Mouse (Mus musculus): Measurements from ENCODE around the gene Plxnb1. TPM values are rescaled to one million over a fixed set of nuclear protein-coding genes. Genes with fewer than 3 reads are reported as not detected.

Plxnb1 gene
- polyA plus RNA-seq, 1 experiment from 2014 or later = 4.9 TPM

GRCm38 (mm10) chr9:109055271-109056030 lies 39.7 kb upstream of the Plxnb1 start:
- peak overlapping the region; percentile 50 for H3K9ac ChIP-seq
- no peaks in the 10 kb centered on the region for H3K27me3 ChIP-seq (replicated peaks)
- 90% methylated on average over 12 of the region's 12 CpGs for WGBS (ENCODE audit: insufficient replicate concordance)
- H3K36me3 ChIP-seq = peaks cover 32% of the 10 kb centered on the region
- peak overlapping the region; percentile 40 for H3K4me3 ChIP-seq
- H3K27ac ChIP-seq = peak overlapping the region; percentile 45; the same call in 1 of the 2 replicates
- ATAC-seq = no peak
- H3K4me1 ChIP-seq = peaks cover 52% of the 10 kb centered on the region
- peak overlapping the region; percentile 61 for H3K4me2 ChIP-seq
- H3K9me3 ChIP-seq (replicated peaks) = no peaks in the 10 kb centered on the region

- 83% methylated on average over 17 of the region's 17 CpGs for WGBS (ENCODE audit: insufficient replicate concordance)
- no peak overlapping the region for H3K4me3 ChIP-seq
- H3K36me3 ChIP-seq = peaks cover 38% of the 10 kb centered on the region
- H3K27me3 ChIP-seq (replicated peaks) = no peaks in the 10 kb centered on the region
- H3K9ac ChIP-seq = no peak overlapping the region
- H3K4me2 ChIP-seq = no peak overlapping the region
- no peak overlapping the region for H3K27ac ChIP-seq
- H3K9me3 ChIP-seq (replicated peaks) = no peaks in the 10 kb centered on the region
- ATAC-seq = no peak
- peaks cover 52% of the 10 kb centered on the region for H3K4me1 ChIP-seq
These were observed 39.0 kb upstream of the Plxnb1 start for GRCm38 (mm10) chr9:109056081-109056690.

- no peak for ATAC-seq
- H3K9ac ChIP-seq = no peak overlapping the region
- H3K27me3 ChIP-seq (replicated peaks) = no peaks in the 10 kb centered on the region
- 85% methylated on average over 4 of the region's 4 CpGs for WGBS (ENCODE audit: insufficient replicate concordance)
- H3K4me2 ChIP-seq = no peak overlapping the region
- H3K9me3 ChIP-seq (replicated peaks) = no peaks in the 10 kb centered on the region
- peaks cover 47% of the 10 kb centered on the region for H3K4me1 ChIP-seq
- no peak overlapping the region for H3K4me3 ChIP-seq
- peaks cover 42% of the 10 kb centered on the region for H3K36me3 ChIP-seq
- no peak overlapping the region; the same call in 1 of the 2 replicates for H3K27ac ChIP-seq
These were observed 38.3 kb upstream of the Plxnb1 start for GRCm38 (mm10) chr9:109056916-109057315.

- Histone ChIP-seq H3K9me3 (replicated peaks) (no peaks in the 10 kb centered on the region), H3K36me3 (peaks cover 48% of the 10 kb centered on the region), H3K27ac (0 out of 2 replicates have a peak overlapping the region, but pooled peaks have one; percentile 90), H3K4me1 (peaks cover 47% of the 10 kb centered on the region), H3K27me3 (replicated peaks) (no peaks in the 10 kb centered on the region), H3K4me3 (no peak overlapping the region), H3K4me2 (no peak overlapping the region), H3K9ac (no peak overlapping the region)
- 84% methylated on average over 5 of the region's 5 CpGs for WGBS (ENCODE audit: insufficient replicate concordance)
- ATAC-seq = no peak
These were observed 37.6 kb upstream of the Plxnb1 start for GRCm38 (mm10) chr9:109057543-109057942.

- peak overlapping the region; percentile 68 for H3K9ac ChIP-seq
- H3K4me2 ChIP-seq = peak overlapping the region; percentile 82
- H3K9me3 ChIP-seq (replicated peaks) = no peaks in the 10 kb centered on the region
- peak overlapping the region; percentile 59 for H3K4me3 ChIP-seq
- H3K4me1 ChIP-seq = peaks cover 47% of the 10 kb centered on the region
- ATAC-seq = no peak
- H3K36me3 ChIP-seq = peaks cover 54% of the 10 kb centered on the region
- WGBS (ENCODE audit: insufficient replicate concordance) = 86% methylated on average over 19 of the region's 19 CpGs
- no peaks in the 10 kb centered on the region for H3K27me3 ChIP-seq (replicated peaks)
- H3K27ac ChIP-seq = peak overlapping the region; percentile 90
These were observed 37.0 kb upstream of the Plxnb1 start for GRCm38 (mm10) chr9:109058006-109058765.

- Histone ChIP-seq H3K27ac (peak within 1 kb of the TSS; percentile 90), H3K4me1 (peaks cover 46% of the 10 kb centered on the region), H3K4me2 (peak within 1 kb of the TSS; percentile 82), H3K9me3 (replicated peaks) (no peaks in the 10 kb centered on the region), H3K27me3 (replicated peaks) (no peaks in the 10 kb centered on the region), H3K4me3 (peak within 1 kb of the TSS; percentile 59), H3K36me3 (peaks cover 66% of the 10 kb centered on the region), H3K9ac (peak within 1 kb of the TSS; percentile 68)
- ATAC-seq = peak; percentile 96
- 4% methylated on average over 15 of the region's 15 CpGs for WGBS (ENCODE audit: insufficient replicate concordance)
These were observed 35.9 kb upstream of the Plxnb1 start, which contains the start of gene Trex1 for GRCm38 (mm10) chr9:109059136-109059903. TSS of gene Trex1 (minus strand) at chr9:109059734.

GRCm38 (mm10) chr9:109060184-109060897 lies 34.8 kb upstream of the Plxnb1 start:
- no peaks in the 10 kb centered on the region for H3K9me3 ChIP-seq (replicated peaks)
- ATAC-seq = no peak
- no peak overlapping the region for H3K9ac ChIP-seq
- peak overlapping the region; percentile 82; the same call in 1 of the 2 replicates for H3K4me2 ChIP-seq
- H3K4me3 ChIP-seq = no peak overlapping the region
- H3K36me3 ChIP-seq = peaks cover 76% of the 10 kb centered on the region
- peak overlapping the region; percentile 90 for H3K27ac ChIP-seq
- H3K4me1 ChIP-seq = peaks cover 36% of the 10 kb centered on the region
- no peaks in the 10 kb centered on the region for H3K27me3 ChIP-seq (replicated peaks)
- 87% methylated on average over 16 of the region's 16 CpGs for WGBS (ENCODE audit: insufficient replicate concordance)

- no peak overlapping the region for H3K4me3 ChIP-seq
- WGBS (ENCODE audit: insufficient replicate concordance) = 78% methylated on average over 5 of the region's 5 CpGs
- peaks cover 81% of the 10 kb centered on the region for H3K36me3 ChIP-seq
- no peak overlapping the region for H3K4me2 ChIP-seq
- H3K27me3 ChIP-seq (replicated peaks) = no peaks in the 10 kb centered on the region
- H3K4me1 ChIP-seq = peaks cover 30% of the 10 kb centered on the region
- no peaks in the 10 kb centered on the region for H3K9me3 ChIP-seq (replicated peaks)
- no peak overlapping the region for H3K27ac ChIP-seq
- no peak for ATAC-seq
- no peak overlapping the region for H3K9ac ChIP-seq
These were observed 34.3 kb upstream of the Plxnb1 start for GRCm38 (mm10) chr9:109060898-109061295.

- Histone ChIP-seq H3K9me3 (replicated peaks) (no peaks in the 10 kb centered on the region), H3K36me3 (peaks cover 85% of the 10 kb centered on the region), H3K9ac (no peak overlapping the region), H3K4me2 (no peak overlapping the region), H3K4me3 (no peak overlapping the region), H3K27ac (no peak overlapping the region), H3K4me1 (peaks cover 20% of the 10 kb centered on the region), H3K27me3 (replicated peaks) (no peaks in the 10 kb centered on the region)
- WGBS (ENCODE audit: insufficient replicate concordance) = 88% methylated on average over 3 of the region's 3 CpGs
- ATAC-seq = no peak
These were observed 27.0 kb upstream of the Plxnb1 start for GRCm38 (mm10) chr9:109068095-109068735.

GRCm38 (mm10) chr9:109073661-109074573 lies 21.3 kb upstream of the Plxnb1 start, which contains the start of gene Atrip:
TSS of gene Atrip (minus strand) at chr9:109074124.
- WGBS (ENCODE audit: insufficient replicate concordance) = under 1% methylated on average over 57 of the region's 57 CpGs
- H3K4me2 ChIP-seq = peak within 1 kb of the TSS; percentile 88
- peak within 1 kb of the TSS; percentile 77 for H3K27ac ChIP-seq
- peak within 1 kb of the TSS; percentile 83 for H3K9ac ChIP-seq
- H3K27me3 ChIP-seq (replicated peaks) = no peaks in the 10 kb centered on the region
- peaks cover 43% of the 10 kb centered on the region for H3K36me3 ChIP-seq
- peaks cover 35% of the 10 kb centered on the region for H3K4me1 ChIP-seq
- peak within 1 kb of the TSS; percentile 83 for H3K4me3 ChIP-seq
- no peaks in the 10 kb centered on the region for H3K9me3 ChIP-seq (replicated peaks)
- ATAC-seq = peak; percentile 98
